Mouse (Mus musculus) mature B cell (primary cell): ENCODE data around the gene Gm5799.
"Not testable (repeated sequence)": the region's sequence is repeated elsewhere in the genome, so short reads cannot be mapped to it uniquely, and the experiment has no call there.

Experiments used
- in situ Hi-C: fragments of 300-500 bp; cut with MboI; formaldehyde crosslinking; loops from 2 replicates; pipeline ENCODE4 v1.14.3; 2019

Gene Gm5799

GRCm38 (mm10) chr14:43543276-43543675 lies at the start of gene Gm5799:
Gene Gm5799 (plus strand): TSS chr14:43543576.
- in situ Hi-C loops = not testable (repeated sequence)

GRCm38 (mm10) chr14:43531052-43532010 lies 12.0 kb upstream of the Gm5799 start:
- in situ Hi-C loops = not testable (repeated sequence)

- in situ Hi-C loops = not testable (repeated sequence)
These were observed 11.4 kb upstream of the Gm5799 start for GRCm38 (mm10) chr14:43532011-43532383.

GRCm38 (mm10) chr14:43532387-43532786 lies 11.0 kb upstream of the Gm5799 start:
- in situ Hi-C loops = not testable (repeated sequence)

- in situ Hi-C loops = not testable (repeated sequence)
These were observed 5.2 kb upstream of the Gm5799 start for GRCm38 (mm10) chr14:43538144-43538543.

- in situ Hi-C loops = not testable (repeated sequence)
These were observed 2.9 kb downstream of the Gm5799 start for GRCm38 (mm10) chr14:43546281-43546680.

- in situ Hi-C loops = not testable (repeated sequence)
These were observed 8.9 kb downstream of the Gm5799 start for GRCm38 (mm10) chr14:43552271-43552670.

GRCm38 (mm10) chr14:43577969-43578368 lies 34.6 kb downstream of the Gm5799 start:
- in situ Hi-C loops = not testable (repeated sequence)

GRCm38 (mm10) chr14:43579046-43579445 lies 35.7 kb downstream of the Gm5799 start, which contains the start of gene Gm17654:
Gene Gm17654 (minus strand): TSS chr14:43579146.
- in situ Hi-C loops = not testable (repeated sequence)
